Mouse (Mus musculus) lung, adult 2 months (tissue): ENCODE results near the gene Gm19402.

Experiments used
- CTCF ChIP-seq: fragments of 200-500 bp; IDR thresholded peaks from 2 replicates; pipeline ENCODE4 v1.5.1; 2011; ENCODE audit warnings: mild to moderate bottlenecking, low read length, control low read depth; ENCODE audit not compliant: insufficient read depth
- POLR2A ChIP-seq: fragments of 200-500 bp; IDR thresholded peaks from 2 replicates; pipeline ENCODE4 v1.6.1; 2011; ENCODE audit warnings: low read depth, mild to moderate bottlenecking, control low read depth, low read length, borderline replicate concordance; ENCODE audit errors: extremely low read depth

DNA sequence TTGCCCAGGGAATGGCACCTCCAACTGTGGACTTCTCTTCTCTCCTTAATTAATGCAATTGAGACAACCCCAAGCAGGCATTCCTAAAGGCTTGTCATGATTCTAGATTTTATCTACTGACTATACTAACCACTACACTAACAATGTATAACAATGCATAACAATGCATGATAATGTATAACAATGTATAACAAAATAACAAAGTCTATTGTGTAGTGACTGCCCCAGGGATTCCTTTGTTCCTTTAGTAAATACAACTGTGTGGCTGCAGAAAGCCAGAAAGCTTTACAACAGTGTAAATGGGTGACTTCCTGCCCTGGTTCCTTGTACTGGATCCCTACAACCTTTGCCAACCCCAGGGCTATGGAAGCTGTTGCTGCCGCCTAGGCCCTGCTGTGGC is 45.4 kb upstream of the Gm19402 start:
- TF ChIP-seq POLR2A = no peak
- no peak for TF ChIP-seq CTCF
